Mouse (Mus musculus) 3134 (cell line): ENCODE results near the gene Pigx.
A peak's percentile ranks its signal among the peaks of the same experiment; 100 is the strongest.

Experiments
- DNase-seq: peaks from one replicate; pipeline ENCODE4 v3.0.0-alpha.2; 2011; ENCODE audit warnings: low spot score; ENCODE audit not compliant: insufficient read length; ENCODE audit errors: extremely low read depth

The Pigx gene

DNA sequence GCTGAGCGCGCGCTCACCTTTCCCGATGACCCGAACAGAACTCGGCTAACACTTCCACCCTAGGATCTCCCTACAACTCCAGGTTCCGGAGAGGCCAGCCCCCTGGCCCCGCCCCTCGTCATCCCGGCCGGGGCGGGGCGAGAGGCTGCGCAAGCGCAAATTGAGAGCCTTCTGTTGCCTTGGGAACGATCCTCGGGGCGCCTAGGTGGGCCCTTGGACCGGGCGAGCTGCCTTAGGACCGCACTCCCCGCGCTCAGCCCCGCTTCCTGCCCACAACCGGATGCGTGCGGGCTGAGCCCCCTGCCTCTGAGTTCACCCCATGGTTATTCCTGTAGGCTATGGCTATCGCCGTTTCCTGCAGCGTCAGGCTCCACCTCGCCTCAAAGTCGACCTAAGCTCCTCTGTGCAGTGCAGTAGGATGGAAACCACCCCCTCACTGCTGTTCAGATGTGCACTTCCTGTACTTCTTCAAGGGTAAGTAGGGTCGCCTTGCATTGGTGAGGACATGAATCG lies at the start of gene Pigx, which contains the start of gene Cep19:
Gene Pigx (minus strand): TSS at position 103 of the 513 bp plus-strand sequence.
Gene Cep19 (plus strand): TSS at position 163 of the 513 bp plus-strand sequence.
- peak; percentile 99 for DNase-seq

GRCm38 (mm10) chr16:32147589-32148207 lies 48.2 kb upstream of the Pigx start:
- DNase-seq, result no peak

DNA sequence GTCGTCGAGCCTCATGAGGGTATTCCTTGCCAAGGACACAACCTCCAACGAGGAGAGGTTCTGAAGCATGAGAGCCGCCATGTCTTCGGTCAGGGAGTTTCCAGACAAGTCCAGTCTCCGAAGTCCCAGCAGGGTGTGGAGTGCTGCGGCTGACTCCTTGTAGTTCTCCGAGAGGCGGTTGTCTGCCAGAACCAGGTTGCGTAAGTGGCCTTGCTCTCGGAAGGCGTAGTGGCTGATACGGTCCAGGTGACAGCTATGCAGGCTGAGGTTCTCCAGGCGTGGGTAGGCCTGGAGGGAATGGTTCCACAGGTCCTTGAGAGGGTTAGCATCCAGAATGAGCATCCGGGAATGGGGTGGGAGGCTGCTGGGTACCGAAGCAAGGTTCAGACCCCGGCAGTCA lies 45.1 kb upstream of the Pigx start:
- peak; percentile 17 for DNase-seq

DNA sequence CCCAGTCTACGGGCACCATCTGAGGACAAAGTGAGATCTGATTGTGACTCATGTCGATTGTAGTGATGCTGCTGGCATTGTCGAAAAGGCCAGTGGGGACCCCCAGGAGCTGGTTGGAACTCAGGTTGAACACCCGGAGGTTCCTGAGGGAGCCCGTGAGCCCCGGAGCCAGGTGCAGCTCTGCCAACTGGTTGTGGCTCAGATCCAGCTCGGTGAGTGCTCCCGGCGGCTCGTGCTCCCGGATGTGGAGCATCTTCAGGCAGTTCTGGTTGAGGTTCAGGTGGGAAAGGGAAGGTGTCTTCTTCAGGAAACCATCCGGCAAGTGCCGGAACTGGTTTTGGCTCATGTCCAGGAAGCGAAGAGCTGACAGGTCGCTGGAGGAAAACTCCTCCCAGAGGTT lies 44.2 kb upstream of the Pigx start:
- no peak for DNase-seq

DNA sequence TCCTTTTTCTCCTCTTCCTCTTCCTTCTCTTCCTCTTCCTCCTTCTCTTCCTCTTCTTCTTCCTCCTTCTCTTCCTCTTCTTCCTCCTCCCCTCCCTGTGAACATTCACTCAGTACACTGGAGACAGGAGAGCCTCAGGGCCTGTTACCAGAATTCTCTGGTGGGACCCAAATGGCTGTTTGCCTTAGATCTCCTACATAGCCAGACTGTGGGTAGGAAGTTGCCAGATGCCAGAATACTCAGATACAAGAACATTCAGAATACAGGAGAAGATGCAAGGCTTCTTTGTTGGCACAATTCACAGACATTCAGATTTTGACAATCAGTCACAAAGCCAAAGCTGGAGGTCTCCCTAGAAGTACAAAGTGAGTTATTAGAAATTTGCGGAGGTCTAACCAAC lies 39.4 kb upstream of the Pigx start:
- DNase-seq, result no peak

GRCm38 (mm10) chr16:32135842-32136357 lies 36.4 kb upstream of the Pigx start:
- peak; percentile 34 for DNase-seq

DNA sequence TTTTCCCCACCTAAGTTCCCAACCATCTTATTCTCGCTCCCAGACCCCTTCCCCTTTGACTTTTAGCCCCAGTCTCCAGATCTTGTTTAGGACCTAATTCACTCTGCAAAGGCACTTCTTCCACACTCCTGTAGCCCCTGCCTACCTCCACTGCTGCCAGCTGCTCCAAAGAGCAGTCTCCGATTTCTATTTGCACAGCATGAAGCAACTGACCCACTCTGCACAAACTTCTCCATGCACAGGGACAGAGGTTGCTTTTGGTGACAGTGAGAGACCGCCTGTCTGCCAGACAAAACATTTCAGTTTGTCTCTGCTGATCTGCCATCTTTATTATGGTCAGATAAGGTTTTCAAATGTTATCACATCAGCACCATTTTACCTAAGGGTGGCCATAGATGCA lies 33.6 kb upstream of the Pigx start:
- no peak for DNase-seq

DNA sequence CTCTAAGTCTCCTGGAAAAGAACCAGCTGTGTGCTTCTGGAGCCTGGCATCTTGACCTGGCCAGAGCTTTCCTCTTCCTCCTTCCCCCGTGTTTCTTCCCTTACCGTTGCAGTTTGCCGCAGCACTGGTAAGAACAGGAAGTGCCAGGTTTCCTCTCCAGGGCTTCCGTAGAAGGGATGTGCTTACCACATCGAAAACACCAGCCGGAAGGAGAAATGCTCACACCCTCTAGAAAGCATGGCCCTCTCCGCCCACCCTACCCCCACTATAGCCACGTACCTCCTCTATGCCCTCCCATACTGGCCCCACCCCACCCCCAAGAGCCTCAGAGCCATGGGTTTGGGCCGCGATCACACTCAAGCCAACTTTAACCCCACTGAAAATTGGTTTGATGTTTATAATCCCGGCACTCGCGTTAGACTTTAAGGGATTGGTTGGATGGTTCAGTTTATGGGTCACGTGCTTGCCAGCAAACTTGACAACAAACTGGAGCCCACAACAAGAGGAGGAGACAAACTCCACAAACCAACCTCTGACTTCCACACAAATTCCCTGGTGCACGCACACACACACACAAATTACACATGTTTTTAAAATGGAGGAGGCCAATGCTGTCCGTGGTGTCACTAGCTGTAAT lies 30.8 kb upstream of the Pigx start:
- DNase-seq, result no peak

GRCm38 (mm10) chr16:32129449-32130189 lies 30.1 kb upstream of the Pigx start:
- no peak for DNase-seq

GRCm38 (mm10) chr16:32127046-32127445 lies 27.5 kb upstream of the Pigx start:
- DNase-seq, result no peak

- DNase-seq, result no peak
Measured at GRCm38 (mm10) chr16:32125364-32125763, 25.8 kb upstream of the Pigx start.

DNA sequence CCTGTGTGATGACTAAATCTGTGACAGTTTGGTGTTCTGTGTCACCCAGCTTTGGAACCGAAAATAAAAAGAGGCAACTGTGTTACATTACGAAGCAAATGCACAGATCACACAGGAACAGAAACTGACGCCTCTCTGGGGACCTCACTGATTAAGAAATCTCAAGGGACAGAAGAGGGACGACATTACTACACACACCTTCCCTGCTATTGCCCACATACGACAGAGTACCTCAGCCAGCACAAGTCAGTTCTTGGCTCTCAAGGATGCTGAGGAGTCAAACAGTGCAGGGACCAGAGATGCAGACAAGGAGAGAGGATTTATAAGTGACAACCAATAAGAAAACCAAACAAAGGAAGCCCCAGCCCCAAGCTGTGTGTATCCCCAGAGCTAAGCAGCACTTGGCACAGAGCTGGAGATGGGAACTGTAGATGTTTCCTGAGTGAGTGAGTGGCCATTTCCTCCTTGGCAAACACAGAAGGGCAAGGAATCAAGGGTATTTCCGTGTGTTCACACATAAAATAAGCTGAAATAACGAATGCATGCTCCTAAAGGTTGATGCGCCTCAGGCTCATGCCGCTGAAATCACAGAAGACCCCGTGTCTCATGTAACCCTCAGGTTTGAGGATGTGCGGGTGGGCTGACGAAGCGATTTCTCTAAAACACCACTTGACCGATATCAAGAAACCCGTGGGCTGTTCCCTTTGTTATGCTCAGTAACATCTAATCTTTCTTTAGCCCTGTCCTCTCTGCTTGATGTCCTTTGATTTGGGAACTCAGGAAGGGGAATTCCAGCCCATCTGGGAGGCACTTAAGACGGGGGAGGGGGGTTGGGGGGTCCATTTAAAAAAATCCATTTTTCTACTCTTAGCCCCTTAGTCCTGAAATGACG lies 25.1 kb upstream of the Pigx start:
- DNase-seq, result no peak

GRCm38 (mm10) chr16:32124020-32124419 lies 24.5 kb upstream of the Pigx start:
- no peak for DNase-seq

- no peak for DNase-seq
Measured at GRCm38 (mm10) chr16:32120454-32120853, 20.9 kb upstream of the Pigx start.

DNA sequence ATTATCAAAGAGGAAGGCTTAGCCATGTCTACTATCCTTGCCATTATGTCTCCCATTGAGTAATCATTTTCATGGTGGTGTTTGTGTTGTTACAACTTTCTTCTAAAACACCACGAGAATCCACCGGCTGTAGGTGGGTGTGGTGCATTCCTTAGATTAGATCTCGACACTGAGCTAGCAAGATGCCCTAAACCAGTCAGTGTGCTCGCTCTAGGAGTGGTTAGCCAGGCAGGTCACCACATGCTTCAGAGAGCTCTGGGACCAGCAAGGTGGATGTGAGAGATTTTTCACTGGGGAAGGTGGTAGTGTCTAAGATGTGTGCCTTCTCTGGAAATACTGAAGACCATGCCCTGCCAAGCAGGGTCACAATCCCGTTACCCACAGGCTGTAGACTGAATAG lies 16.6 kb upstream of the Pigx start:
- no peak for DNase-seq

- no peak for DNase-seq
Measured at GRCm38 (mm10) chr16:32115781-32116180, 16.2 kb upstream of the Pigx start.

DNA sequence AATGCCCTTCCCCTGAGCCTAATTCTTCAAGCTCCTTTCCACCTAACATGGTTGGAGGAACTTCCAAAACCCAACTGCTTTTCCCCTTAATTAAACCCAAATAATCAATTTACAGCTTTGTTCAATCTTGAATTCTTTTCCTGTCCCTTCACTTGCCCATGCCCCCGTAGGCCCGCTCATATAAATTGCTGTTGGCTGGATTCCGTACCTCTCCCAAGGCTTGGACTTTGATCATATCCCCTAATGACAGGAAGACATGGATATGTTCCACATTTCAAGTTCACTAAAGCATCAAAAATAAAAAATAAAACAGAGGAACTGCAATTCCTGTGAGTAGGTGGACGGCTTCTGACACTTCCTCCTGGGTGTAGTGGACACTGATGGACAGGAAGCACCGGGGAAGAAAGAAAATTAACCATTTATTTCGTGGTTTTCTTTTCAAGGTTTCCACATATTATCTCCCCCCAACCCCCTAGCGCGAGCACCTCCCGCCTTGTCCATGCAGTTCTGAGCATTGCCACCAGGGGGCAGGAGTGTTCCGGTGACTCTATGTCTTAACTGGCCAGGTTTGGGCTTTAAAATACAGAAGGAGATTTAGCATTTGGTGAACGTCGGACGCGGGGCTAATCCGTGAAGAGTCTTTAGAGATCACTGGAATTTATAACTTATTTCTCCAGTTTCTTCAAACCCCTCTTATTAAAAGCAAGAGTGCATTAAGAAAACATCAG lies 15.6 kb upstream of the Pigx start:
- DNase-seq, result peak; percentile 59

GRCm38 (mm10) chr16:32114406-32114805 lies 14.9 kb upstream of the Pigx start:
- no peak for DNase-seq

DNA sequence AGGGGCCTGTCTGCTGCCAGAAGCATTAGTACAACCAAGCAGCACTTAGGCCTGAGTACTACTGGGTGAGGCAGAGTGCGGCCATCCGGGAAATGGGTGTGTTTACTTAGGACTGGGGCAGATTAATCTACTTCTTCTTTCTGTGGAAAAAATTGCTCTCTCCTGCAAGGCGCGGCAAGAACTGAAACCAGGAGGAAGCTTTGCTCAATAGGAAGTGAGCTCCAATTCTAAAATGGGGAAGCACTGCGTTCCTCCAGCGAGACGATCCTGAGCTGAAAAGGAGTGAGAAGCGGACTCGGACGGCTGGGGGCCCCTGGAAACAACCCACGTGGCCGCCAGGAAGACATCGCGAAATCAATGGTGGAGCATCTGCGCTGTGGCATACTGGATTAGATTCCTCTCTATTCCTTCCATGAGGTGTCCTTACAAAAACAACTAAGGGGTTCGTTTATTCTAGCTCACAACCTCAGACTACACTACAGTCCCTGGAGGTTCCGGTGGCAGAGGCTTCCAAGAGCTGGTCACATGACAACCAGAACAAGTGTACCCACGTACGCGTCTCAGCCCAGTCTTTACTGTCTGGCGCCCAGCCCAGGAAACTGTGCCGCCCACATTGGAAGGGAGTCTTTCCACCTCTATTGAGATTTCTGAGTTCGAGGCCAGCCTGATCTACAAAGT lies 14.1 kb upstream of the Pigx start:
- no peak for DNase-seq
